Mouse (Mus musculus) ovary, postnatal 10 days (tissue): ENCODE measurements around the gene Nckap5l.
"Not testable (repeated sequence)": the region's sequence is repeated elsewhere in the genome, so short reads cannot be mapped to it uniquely, and the experiment has no call there.

Source experiments
- DNase-seq: peaks from one replicate; pipeline ENCODE4 v3.0.0; 2022; ENCODE audit warnings: low spot score

The Nckap5l gene

GRCm38 (mm10) chr15:99469067-99469466, 11.5 kb upstream of the Nckap5l start:
- DNase-seq: peak; percentile 45

DNA sequence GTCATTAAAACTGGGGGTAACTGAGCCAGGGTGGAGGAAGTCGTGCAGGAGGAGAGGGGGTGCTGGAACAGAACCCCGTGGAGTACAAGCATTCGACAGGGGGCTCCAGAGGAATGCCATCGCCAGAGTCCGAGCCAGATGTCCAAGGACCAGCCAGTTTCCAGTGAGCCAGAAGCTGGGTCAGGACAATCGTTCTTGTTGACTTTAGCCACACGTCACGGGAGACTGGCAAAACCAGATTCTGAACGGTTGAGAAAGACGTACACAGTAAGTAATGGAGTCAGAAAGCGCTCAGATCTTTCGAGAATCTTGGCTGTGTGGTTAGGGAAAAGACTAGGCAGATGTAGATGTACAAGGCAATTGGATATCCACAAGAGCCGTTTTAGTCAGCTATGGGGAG, 5.6 kb upstream of the Nckap5l start:
- no peak for DNase-seq

DNA sequence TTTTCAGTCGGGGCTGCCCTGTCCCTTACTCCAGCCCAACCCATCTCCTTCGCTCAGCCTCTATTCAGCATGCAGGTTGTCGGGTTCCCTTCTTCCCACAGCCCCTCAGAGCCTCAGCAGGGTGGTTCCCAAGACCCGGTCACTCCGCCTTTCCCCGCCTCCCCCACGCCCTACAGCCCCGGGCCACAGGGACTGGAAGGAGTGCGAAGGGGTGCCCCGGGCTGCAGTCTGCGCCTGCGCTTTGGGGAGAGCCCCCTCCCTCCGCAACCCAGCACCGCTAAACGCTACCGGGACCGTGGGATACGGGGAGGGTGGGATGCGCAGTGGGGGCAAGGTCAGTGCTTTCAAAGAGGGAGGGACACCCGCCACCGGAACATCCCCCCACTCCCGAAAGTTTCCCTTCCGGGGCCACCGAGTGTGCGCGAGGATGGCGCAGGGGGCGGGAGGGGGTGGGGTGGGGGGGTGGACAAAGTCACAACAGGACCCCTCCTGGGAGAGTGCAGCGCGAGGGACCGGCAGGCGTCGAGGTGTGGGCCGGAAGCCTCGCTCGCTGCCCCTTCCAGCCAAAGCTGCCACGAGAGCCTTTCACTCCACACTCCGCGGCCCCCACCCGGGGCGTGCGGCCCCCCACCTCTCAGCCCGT, 464 bp downstream of the Nckap5l start:
- peak; percentile 54 for DNase-seq

DNA sequence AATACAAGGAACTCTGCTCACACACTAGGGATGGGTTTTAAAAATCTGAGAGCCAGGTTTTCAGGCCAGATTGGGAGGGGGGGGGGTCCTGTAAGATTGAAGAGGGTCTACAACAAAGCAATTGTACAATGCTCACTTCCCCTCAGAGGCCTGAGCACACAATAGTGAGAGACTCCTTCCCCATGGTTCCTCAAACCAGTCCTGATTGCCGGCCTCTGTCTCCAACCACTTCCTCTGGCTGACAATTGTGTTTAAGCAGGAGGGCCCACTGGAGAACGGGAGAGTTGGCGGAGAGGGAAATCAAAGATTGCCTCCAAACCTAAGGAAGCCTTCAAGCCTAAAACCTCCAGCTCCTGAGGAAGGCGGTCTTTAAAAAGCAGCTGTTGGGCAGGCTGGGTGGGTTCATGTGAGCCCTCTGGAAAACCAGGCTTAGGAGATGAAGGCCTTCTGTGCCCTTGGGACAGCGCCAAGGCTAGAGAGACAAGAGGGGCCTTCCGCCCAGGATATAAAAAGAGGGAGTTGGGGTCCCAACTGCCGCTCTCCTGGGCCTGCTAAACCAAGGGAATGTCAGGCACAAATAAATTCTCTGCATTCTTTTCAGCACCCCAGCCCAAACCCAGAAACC, 1.1 kb downstream of the Nckap5l start:
- no peak for DNase-seq

GRCm38 (mm10) chr15:99455415-99455814, 2.1 kb downstream of the Nckap5l start:
- no peak for DNase-seq

GRCm38 (mm10) chr15:99454585-99455279, 2.8 kb downstream of the Nckap5l start:
- no peak for DNase-seq

DNA sequence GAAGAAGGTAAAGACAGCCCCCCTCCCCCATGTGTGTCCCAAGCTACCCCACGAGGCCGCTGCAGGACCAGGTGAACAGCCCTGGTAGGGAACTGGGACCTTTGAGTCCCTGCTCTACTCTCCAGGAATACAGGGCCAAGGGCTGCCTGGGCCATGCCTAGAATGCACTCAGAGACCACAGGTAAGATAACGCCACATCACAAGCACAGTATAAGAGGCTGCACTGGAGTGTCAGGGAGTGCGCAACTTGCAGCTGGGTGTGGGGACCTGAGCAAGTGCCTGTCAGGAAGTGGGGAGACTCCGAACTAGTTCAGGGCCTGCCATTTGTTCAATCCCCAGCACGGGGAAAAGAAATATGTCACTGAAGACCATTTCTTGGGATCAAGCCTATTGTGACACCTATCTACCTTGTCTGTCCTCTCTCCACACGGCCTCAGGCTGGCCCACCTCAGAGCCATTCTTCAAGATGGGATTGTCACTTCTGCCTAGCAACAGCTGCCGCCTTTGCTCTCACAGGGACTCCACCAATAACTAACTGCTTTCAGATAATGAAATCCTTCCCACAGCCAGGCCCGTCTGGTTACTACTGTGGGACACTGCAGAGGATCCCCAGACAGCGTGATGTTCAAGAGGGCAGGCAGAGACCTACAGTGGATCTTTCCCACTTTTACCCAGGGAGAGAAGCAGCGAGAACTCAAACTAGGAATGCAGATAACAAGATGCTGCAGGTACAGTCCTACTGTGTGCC, 4.2 kb downstream of the Nckap5l start:
- DNase-seq: no peak

DNA sequence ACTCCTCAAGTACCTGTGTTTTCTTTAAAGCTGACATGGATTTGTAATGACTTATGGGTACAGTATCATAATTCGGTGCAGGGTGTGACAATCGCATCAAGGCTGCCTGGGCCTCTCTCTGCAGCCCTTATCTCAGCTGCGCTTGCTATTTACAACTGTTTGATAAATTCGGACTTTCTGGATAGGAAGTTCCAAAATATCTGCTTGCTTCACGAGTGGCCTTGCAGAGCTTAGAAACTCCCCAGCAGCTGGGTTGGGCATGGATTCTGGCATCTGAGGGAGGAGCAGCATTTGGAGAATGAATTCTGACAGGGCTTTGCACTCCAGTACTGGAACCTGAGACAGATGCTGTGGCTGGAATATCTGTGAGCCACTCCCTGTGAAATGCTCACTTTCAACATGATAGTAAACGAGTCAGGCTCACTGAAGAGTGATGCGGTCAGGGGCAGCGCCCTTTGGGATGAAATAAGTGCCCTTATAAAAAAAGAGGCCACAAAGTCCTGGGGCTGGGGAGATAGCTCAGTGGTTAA, 7.7 kb downstream of the Nckap5l start:
- no peak for DNase-seq

DNA sequence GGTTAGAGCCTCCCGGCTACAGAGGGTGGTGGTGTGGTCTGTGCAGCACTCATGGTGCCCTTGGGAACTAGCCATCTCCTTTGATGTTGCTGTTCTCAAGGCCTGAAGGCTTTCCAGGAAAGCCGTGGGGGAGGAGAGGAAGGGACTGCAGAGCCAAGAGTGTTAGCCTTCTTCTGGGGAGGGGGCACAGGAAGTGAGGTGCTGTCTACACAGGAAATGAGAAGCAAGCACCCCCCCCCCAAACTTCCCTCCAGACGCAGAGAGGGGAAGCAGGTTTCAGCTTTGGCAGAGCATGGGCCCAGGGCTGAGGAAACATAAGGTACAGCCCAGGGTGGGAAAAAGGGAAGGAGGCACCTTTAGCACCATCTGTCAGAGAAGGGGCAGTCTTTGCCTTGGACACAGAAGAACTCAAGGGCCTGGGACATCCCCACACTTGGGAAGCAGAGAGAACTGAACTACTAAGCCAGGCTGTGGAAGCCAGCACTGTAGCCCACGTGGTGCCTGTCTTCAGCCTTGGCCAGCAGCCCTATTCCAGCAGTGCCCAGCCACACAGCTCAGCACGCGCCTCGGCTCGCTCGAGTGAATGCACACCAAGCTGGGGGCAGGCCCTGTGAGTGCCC, 8.3 kb downstream of the Nckap5l start:
- peak; percentile 22 for DNase-seq

GRCm38 (mm10) chr15:99446136-99446535, 11.4 kb downstream of the Nckap5l start:
- not testable (repeated sequence) for DNase-seq

- no peak for DNase-seq
Measured at GRCm38 (mm10) chr15:99445567-99445966, 12.0 kb downstream of the Nckap5l start.

DNA sequence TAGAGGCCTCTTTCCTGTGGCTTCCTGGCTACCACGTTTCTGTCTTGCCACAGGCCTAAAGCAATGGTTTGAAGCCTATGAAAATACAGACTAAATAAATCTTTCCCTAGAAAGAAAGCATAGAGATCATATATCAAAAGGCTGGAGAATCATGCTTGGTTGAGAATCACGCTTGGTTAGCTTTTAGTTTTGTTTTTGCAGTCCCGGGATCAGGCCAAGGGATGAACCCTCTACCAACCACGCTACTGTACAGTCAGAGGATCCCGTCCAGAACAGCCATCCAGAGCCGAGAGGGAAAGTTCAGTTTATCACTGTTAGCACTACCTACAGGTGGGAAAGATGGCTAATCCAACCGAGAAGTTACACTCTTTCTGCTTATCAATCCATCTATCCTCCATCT, 15.2 kb downstream of the Nckap5l start:
- no peak for DNase-seq

GRCm38 (mm10) chr15:99440816-99441457, 16.6 kb downstream of the Nckap5l start:
- DNase-seq: no peak

DNA sequence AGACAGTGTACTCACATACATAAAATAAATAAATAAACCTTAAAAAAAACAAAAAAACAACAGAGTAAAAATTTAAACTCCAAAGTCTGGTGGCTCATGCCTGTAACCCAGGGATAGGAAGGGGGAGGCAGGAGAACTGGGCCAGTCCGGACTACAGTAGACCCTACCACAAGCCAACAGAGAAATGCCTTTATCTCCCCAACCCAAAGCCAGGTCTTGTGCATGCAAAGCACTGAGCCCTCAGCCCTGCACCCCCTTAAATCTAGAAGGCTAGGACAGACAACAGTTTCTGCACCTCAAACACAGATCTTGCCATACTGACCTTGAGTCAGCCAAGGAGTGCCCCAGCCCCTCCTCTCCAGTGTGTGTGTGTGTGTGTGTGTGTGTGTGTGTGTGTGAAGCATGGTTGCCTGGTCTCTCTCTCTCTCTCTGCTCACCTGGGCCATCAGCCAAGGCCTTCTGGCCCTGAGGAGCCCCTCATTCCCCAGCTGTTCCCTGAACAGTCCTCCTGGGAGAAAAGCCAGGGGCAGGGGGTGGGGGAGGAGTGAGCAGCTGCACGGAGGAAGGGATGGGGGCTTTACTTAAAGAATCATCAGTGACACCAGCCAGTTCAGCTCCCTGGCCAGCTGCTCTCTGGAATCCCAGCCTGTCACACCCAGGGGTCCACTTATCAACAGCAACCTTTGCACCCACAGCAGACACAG, 17.3 kb downstream of the Nckap5l start:
- DNase-seq: no peak

- no peak for DNase-seq
Measured at GRCm38 (mm10) chr15:99438966-99439698, 18.4 kb downstream of the Nckap5l start.

- DNase-seq: no peak
Measured at GRCm38 (mm10) chr15:99433913-99434312, 23.6 kb downstream of the Nckap5l start.

DNA sequence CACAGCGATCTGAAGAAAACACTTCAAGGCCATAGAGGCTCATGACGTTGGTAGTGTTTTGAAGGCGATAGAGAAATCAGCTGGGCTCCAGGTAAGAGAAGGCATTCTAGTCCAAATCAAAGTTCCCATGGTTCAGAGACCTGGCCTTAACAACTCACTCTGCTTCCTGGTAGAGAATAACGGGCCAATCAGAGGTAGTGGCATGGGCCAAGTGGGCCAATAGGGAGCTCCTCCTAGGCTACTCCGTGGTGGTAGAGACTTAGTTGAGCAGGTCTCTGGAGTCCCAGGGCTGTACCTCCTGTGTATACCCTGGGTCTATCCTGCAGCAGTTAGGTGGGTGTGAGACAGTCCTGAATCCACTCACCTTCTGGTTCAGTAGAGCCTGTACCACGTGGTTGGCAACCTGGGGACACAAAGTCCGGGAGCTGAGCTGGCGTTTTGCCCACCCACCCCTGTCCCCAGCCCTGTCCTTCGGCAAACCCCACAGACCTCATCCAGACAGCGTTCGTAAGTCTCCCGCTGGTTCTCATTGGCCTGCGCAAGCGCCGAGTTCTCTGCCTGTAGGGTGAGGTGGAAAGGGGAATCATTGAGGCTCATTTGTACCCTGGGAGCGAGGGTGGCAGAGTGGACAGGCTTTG, 24.3 kb downstream of the Nckap5l start:
- DNase-seq: no peak

GRCm38 (mm10) chr15:99431967-99432366, 25.6 kb downstream of the Nckap5l start:
- DNase-seq: no peak

GRCm38 (mm10) chr15:99431504-99431903, 26.0 kb downstream of the Nckap5l start:
- DNase-seq: no peak

GRCm38 (mm10) chr15:99431063-99431462, 26.5 kb downstream of the Nckap5l start:
- DNase-seq: no peak
